Mouse (Mus musculus): ENCODE results near the gene Khnyn. TPM values are rescaled to one million over a fixed set of nuclear protein-coding genes. Genes with fewer than 3 reads are reported as not detected.

The Khnyn gene
- polyA plus RNA-seq, 2 experiments from 2014 or later: 9.9 to 11.6 TPM

GRCm38 (mm10) chr14:55873714-55874683 is 10.7 kb upstream of the Khnyn start:
- ATAC-seq: peak; percentile 93

GRCm38 (mm10) chr14:55877469-55878315 is 7.1 kb upstream of the Khnyn start:
- ATAC-seq: no peak

DNA sequence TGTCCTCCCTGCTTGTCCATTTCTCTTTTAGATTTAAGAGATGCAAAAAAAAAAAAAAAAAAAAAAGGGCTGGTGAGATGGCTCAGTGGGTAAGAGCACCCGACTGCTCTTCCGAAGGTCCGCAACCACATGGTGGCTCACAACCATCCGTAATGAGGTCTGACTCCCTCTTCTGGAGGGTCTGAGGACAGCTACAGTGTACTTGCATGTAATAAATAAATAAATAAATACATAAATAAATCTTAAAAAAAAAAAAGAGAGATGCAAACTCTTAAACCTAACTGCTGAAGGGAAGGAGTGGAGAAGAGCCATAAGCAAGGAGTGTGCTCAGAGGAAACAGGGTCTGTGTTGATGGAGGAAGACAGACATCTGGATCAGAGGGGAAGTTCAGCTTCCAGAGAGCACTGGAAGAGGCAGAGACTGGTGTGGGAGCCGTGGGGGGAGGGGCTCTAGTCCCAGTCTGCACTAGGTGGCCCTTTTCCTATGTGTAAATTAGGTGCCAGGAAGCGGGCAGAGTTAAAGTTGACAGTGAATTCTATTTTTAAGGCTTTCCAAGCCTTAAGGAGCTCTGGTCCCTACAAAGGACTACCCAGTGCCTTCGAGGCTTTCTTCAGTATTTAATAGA is 6.3 kb upstream of the Khnyn start:
- no peak for ATAC-seq

DNA sequence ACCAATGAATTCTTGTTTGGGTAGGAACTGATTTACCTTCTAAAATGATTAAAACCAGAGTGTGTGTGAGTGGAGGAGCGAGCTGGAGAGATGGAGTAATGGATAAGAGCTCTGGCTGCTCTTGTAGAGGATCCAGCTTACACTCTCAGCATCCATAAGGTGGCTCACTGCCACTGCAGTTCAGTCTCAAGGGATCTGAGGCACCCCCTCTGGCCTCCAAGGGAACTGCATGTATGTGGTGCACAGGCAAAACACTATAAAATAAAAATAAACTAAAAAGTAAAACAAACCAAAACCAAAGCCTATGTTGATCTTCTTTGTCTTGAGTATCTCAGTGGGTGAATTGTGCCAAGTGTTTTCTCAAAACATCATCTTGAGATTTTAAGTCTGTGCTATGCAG is 5.1 kb upstream of the Khnyn start:
- peak; percentile 58 for ATAC-seq

DNA sequence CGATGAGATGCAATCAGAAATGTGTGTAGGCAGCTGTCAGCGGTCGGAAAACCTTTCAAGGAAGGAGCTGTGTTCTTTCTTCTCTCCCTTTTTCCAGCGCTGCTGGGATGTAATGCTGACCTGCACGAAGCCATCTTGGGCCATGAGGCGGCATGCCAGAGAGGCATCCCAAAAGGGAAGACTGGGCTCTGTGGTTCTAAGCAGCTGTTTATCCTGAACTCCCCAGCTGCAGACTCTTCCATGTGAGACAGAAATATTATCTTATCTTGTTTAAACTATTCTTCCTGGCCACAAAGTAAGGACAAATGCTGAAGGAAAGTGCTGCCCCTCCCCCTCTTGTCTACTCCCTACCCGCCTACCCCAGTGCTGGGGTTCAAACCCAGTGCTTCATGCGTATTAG is 3.8 kb upstream of the Khnyn start:
- ATAC-seq: no peak

- ATAC-seq: peak; percentile 54
Observed at GRCm38 (mm10) chr14:55882171-55882641, 2.5 kb upstream of the Khnyn start.

- ATAC-seq: no peak
Observed at GRCm38 (mm10) chr14:55883149-55883661, 1.5 kb upstream of the Khnyn start.

DNA sequence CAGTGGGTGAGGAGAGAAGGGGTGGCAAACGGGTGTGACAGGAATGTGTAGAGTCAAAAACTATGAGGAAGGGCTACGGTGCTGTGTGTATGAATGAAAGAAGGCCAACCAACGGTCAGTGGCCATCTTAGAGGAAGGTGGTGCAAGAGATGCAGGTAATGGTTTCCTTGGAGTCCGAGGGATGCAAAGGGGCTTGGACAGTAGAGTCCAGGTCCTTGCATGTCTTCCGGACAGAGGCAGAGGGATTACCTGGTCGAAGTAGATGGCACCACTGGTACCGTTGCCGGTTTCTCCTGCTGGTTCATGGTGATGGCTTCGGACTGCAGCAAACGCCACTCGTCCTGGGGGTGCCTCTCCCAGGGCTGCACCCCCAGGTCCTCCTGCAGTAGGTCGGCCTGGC is 1.1 kb upstream of the Khnyn start:
- ATAC-seq: no peak

DNA sequence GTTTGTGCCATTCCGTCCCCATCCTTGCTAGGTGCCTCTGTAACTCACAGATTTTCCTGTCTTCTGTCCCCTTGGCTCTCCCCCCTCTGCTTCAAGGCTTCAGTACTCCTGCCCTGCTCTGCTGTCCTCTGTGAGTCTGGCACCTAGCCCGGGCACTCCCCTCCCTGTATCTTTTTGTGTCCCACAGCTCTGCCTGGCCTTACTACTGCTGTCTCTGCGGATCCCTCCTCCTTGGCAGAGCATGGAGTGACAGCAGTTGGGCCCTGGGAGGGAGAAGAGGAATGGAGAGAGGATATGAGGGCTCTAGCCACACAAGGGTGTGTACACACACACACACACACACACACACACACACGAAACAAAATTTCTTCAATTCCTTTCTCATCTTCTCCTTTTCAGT is 581 bp upstream of the Khnyn start, which contains the start of gene Cbln3:
TSS of gene Cbln3 (minus strand) at position 227 of the 400 bp plus-strand sequence.
- no peak for ATAC-seq

GRCm38 (mm10) chr14:55885114-55885790 is 505 bp downstream of the Khnyn start:
- ATAC-seq: no peak

GRCm38 (mm10) chr14:55885791-55886271 is 1.1 kb downstream of the Khnyn start:
- peak; percentile 49 for ATAC-seq

GRCm38 (mm10) chr14:55886571-55887382 is 2.0 kb downstream of the Khnyn start:
- ATAC-seq: no peak

GRCm38 (mm10) chr14:55897671-55898070 is 12.9 kb downstream of the Khnyn start:
- no peak for ATAC-seq

GRCm38 (mm10) chr14:55898947-55899346 is 14.2 kb downstream of the Khnyn start:
- ATAC-seq: no peak

- ATAC-seq: peak; percentile 97
Observed at GRCm38 (mm10) chr14:55899701-55900413, 15.1 kb downstream of the Khnyn start, which contains the start of gene Sdr39u1. Sdr39u1 (minus strand) TSS chr14:55900293.

- no peak for ATAC-seq
Observed at GRCm38 (mm10) chr14:55900414-55900755, 15.6 kb downstream of the Khnyn start.

- ATAC-seq: no peak
Observed at GRCm38 (mm10) chr14:55905518-55905917, 20.8 kb downstream of the Khnyn start.

DNA sequence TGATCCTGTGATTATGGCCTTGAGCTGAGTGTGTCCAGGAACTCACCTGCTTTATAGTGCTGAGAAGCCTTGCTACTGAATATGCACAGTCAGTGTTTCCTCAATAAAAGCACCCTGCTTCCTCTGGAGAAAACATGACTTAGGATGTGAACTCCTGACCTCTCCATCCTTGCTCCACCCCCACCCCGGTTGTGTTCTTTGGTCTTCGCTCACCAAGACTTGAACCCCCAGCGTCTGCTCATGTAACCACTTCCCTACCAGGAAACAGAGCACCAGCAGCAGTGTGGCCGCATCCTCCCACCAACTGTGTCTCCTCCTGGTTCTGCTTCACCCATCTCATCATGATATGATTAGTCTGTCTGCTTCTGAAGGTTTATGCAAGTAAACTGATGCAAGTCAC is 28.7 kb downstream of the Khnyn start:
- ATAC-seq: peak; percentile 89

DNA sequence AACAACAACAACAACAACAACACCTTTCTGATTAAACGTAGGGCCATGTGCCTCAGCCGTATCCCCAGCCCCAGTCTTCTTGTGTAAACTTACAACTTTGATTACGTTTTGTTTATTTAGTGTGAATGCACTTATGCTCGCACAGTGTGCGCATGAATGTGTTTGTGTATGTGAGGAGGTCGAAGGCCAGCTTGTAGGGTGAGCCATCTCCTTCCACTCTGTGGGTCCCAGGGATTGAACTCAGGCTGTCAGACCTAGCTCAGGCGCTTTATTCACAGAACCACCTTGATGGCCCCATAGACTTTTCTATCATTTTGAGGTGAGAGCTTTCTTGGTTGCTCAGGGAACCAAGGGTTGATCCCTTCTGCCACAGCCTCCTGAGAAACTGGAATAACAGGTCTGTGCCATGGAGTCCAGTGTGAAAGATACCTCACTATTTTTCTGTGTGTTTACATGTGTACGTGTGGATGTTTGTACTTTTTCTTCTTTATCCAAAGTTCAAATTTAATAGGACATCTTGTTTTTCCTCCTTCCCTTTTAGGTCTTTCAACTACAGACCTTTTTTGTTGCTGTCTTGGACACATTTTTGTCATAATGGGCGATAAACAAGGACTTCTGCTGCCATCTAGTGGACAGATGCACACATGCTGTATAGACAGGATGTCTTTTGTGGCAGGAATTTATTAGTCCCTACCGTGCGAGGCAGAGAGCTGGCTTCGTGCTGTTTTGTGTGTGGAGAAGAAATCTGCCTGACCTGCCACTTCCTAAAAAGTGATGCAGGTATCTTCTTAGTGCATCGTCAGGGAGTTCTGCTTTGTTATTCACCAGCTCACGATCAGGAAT is 33.7 kb downstream of the Khnyn start:
- ATAC-seq: peak; percentile 82
